Mouse (Mus musculus): ENCODE data around the gene Samd14. TPM values are rescaled to one million over a fixed set of nuclear protein-coding genes. Genes with fewer than 3 reads are reported as not detected.
"Not testable (repeated sequence)": the region's sequence is repeated elsewhere in the genome, so short reads cannot be mapped to it uniquely, and the experiment has no call there.

The Samd14 gene
- polyA plus RNA-seq (2016; fragmentation: Nextera tagmentation; extraction: Ambion mirVana), result 94.6 and 106 TPM in 2 replicates

- H3K36me3 ChIP-seq, result peaks cover 22% of the 10 kb centered on the region
- H3K4me2 ChIP-seq (replicated peaks), result peak within 1 kb of the TSS; percentile 77
- H3K27me3 ChIP-seq, result no peaks in the 10 kb centered on the region
- WGBS, result 0% methylated on average over 30 of the region's 32 CpGs
- peak within 1 kb of the TSS; percentile 95 for H3K9ac ChIP-seq
- H3K9me3 ChIP-seq (replicated peaks), result no peaks in the 10 kb centered on the region
- peak within 1 kb of the TSS; percentile 98 for H3K27ac ChIP-seq
- peak within 1 kb of the TSS; percentile 72 for H3K4me3 ChIP-seq
- peak; percentile 76 for ATAC-seq (ENCODE audit: low FRiP score)
- H3K4me1 ChIP-seq, result peaks cover 72% of the 10 kb centered on the region
Observed at GRCm38 (mm10) chr11:95009629-95010014, at the start of gene Samd14. Gene Samd14, plus strand, starts transcription at chr11:95009879.

GRCm38 (mm10) chr11:94962534-94963101 lies 47.1 kb upstream of the Samd14 start:
- 73% methylated on average over 5 of the region's 5 CpGs for WGBS
- Histone ChIP-seq H3K36me3 (no peaks in the 10 kb centered on the region), H3K27ac (no peak overlapping the region), H3K9ac (no peak overlapping the region), H3K4me1 (peaks cover 7% of the 10 kb centered on the region; the same call in 1 of the 2 replicates), H3K4me3 (no peak overlapping the region), H3K4me2 (replicated peaks) (no peak overlapping the region), H3K9me3 (replicated peaks) (no peaks in the 10 kb centered on the region), H3K27me3 (no peaks in the 10 kb centered on the region)
- ATAC-seq (ENCODE audit: low FRiP score), result no peak

- H3K4me1 ChIP-seq, result peaks cover 4% of the 10 kb centered on the region; the same call in 1 of the 2 replicates
- no peaks in the 10 kb centered on the region for H3K36me3 ChIP-seq
- ATAC-seq (ENCODE audit: low FRiP score), result no peak
- peaks cover 9% of the 10 kb centered on the region; the same call in 1 of the 2 replicates for H3K27me3 ChIP-seq
- H3K4me3 ChIP-seq, result no peak within 1 kb of the TSS
- 49% methylated on average over 4 of the region's 4 CpGs for WGBS
- no peaks in the 10 kb centered on the region for H3K9me3 ChIP-seq (replicated peaks)
- no peak within 1 kb of the TSS for H3K27ac ChIP-seq
- no peak within 1 kb of the TSS for H3K9ac ChIP-seq
- no peak within 1 kb of the TSS for H3K4me2 ChIP-seq (replicated peaks)
Observed at GRCm38 (mm10) chr11:94967419-94967818, 42.3 kb upstream of the Samd14 start, which contains the start of gene Hils1. Gene Hils1, plus strand, starts transcription at chr11:94967593.

GRCm38 (mm10) chr11:94968187-94968586 lies 41.5 kb upstream of the Samd14 start:
- Histone ChIP-seq H3K27me3 (peaks cover 9% of the 10 kb centered on the region; the same call in 1 of the 2 replicates), H3K27ac (no peak overlapping the region), H3K9me3 (replicated peaks) (no peaks in the 10 kb centered on the region), H3K4me1 (peaks cover 6% of the 10 kb centered on the region; the same call in 1 of the 2 replicates), H3K4me3 (no peak overlapping the region), H3K36me3 (no peaks in the 10 kb centered on the region), H3K9ac (no peak overlapping the region), H3K4me2 (replicated peaks) (no peak overlapping the region)
- ATAC-seq (ENCODE audit: low FRiP score), result no peak
- WGBS, result 76% methylated on average over 7 of the region's 7 CpGs

GRCm38 (mm10) chr11:94969709-94970108 lies 40.0 kb upstream of the Samd14 start:
- H3K36me3 ChIP-seq; H3K9me3 ChIP-seq (replicated peaks); H3K9ac ChIP-seq; H3K4me2 ChIP-seq (replicated peaks); H3K4me1 ChIP-seq; ATAC-seq (ENCODE audit: low FRiP score); H3K27ac ChIP-seq; H3K27me3 ChIP-seq; H3K4me3 ChIP-seq: not testable (repeated sequence)
- WGBS, result 90% methylated on average over 4 of the region's 4 CpGs

- Histone ChIP-seq H3K36me3 (no peaks in the 10 kb centered on the region), H3K4me2 (replicated peaks) (no peak overlapping the region), H3K4me3 (no peak overlapping the region), H3K27ac (no peak overlapping the region), H3K9me3 (replicated peaks) (no peaks in the 10 kb centered on the region), H3K9ac (no peak overlapping the region), H3K4me1 (peaks cover 8% of the 10 kb centered on the region; the same call in 1 of the 2 replicates), H3K27me3 (peaks cover 9% of the 10 kb centered on the region; the same call in 1 of the 2 replicates)
- ATAC-seq (ENCODE audit: low FRiP score), result no peak
- WGBS, result 61% methylated on average over 15 of the region's 15 CpGs
Observed at GRCm38 (mm10) chr11:94970210-94970943, 39.3 kb upstream of the Samd14 start.

- Histone ChIP-seq H3K4me1 (peaks cover 8% of the 10 kb centered on the region; the same call in 1 of the 2 replicates), H3K27me3 (peaks cover 9% of the 10 kb centered on the region; the same call in 1 of the 2 replicates), H3K4me3 (no peak overlapping the region), H3K36me3 (no peaks in the 10 kb centered on the region), H3K4me2 (replicated peaks) (no peak overlapping the region), H3K9ac (no peak overlapping the region), H3K9me3 (replicated peaks) (no peaks in the 10 kb centered on the region), H3K27ac (no peak overlapping the region)
- 59% methylated on average over 16 of the region's 16 CpGs for WGBS
- ATAC-seq (ENCODE audit: low FRiP score), result no peak
Observed at GRCm38 (mm10) chr11:94971895-94972615, 37.6 kb upstream of the Samd14 start.

- Histone ChIP-seq H3K4me1 (peaks cover 9% of the 10 kb centered on the region; the same call in 1 of the 2 replicates), H3K27ac (no peak overlapping the region), H3K9me3 (replicated peaks) (no peaks in the 10 kb centered on the region), H3K36me3 (no peaks in the 10 kb centered on the region), H3K4me2 (replicated peaks) (no peak overlapping the region), H3K4me3 (no peak overlapping the region), H3K9ac (no peak overlapping the region), H3K27me3 (peaks cover 9% of the 10 kb centered on the region; the same call in 1 of the 2 replicates)
- 71% methylated on average over 5 of the region's 5 CpGs for WGBS
- ATAC-seq (ENCODE audit: low FRiP score), result no peak
Observed at GRCm38 (mm10) chr11:94972887-94973286, 36.8 kb upstream of the Samd14 start.

GRCm38 (mm10) chr11:94973313-94973712 lies 36.4 kb upstream of the Samd14 start:
- H3K27ac ChIP-seq, result no peak overlapping the region

GRCm38 (mm10) chr11:94974951-94975350 lies 34.7 kb upstream of the Samd14 start:
- H3K36me3 ChIP-seq, result no peaks in the 10 kb centered on the region
- 75% methylated on average over 2 of the region's 2 CpGs for WGBS

More at GRCm38 (mm10) chr11:94973313-94973712, 36.4 kb upstream of the Samd14 start:
- H3K4me3 ChIP-seq, result no peak overlapping the region
- H3K9ac ChIP-seq, result no peak overlapping the region
- peaks cover 12% of the 10 kb centered on the region; the same call in 1 of the 2 replicates for H3K4me1 ChIP-seq
- H3K27me3 ChIP-seq, result peaks cover 9% of the 10 kb centered on the region; the same call in 1 of the 2 replicates
- no peak overlapping the region for H3K4me2 ChIP-seq (replicated peaks)
- ATAC-seq (ENCODE audit: low FRiP score), result peak; percentile 55
- H3K9me3 ChIP-seq (replicated peaks), result no peaks in the 10 kb centered on the region
- 45% methylated on average over 4 of the region's 4 CpGs for WGBS
- H3K36me3 ChIP-seq, result no peaks in the 10 kb centered on the region

GRCm38 (mm10) chr11:94976199-94976598 lies 33.5 kb upstream of the Samd14 start, which contains the start of gene Sgca:
Gene Sgca, minus strand, starts transcription at chr11:94976327.
- no peak within 1 kb of the TSS for H3K4me2 ChIP-seq (replicated peaks)
- no peaks in the 10 kb centered on the region for H3K36me3 ChIP-seq
- H3K27ac ChIP-seq, result no peak within 1 kb of the TSS
- WGBS, result 80% methylated on average over 5 of the region's 5 CpGs
- H3K4me1 ChIP-seq, result peaks cover 22% of the 10 kb centered on the region
- H3K4me3 ChIP-seq, result no peak within 1 kb of the TSS
- ATAC-seq (ENCODE audit: low FRiP score), result no peak
- H3K27me3 ChIP-seq, result peaks cover 8% of the 10 kb centered on the region; the same call in 1 of the 2 replicates
- H3K9ac ChIP-seq, result no peak within 1 kb of the TSS
- no peaks in the 10 kb centered on the region for H3K9me3 ChIP-seq (replicated peaks)

More at GRCm38 (mm10) chr11:94974951-94975350, 34.7 kb upstream of the Samd14 start:
- H3K4me3 ChIP-seq, result no peak overlapping the region
- H3K27me3 ChIP-seq, result peaks cover 9% of the 10 kb centered on the region; the same call in 1 of the 2 replicates
- H3K9ac ChIP-seq, result no peak overlapping the region
- H3K4me2 ChIP-seq (replicated peaks), result no peak overlapping the region
- H3K4me1 ChIP-seq, result peaks cover 22% of the 10 kb centered on the region
- ATAC-seq (ENCODE audit: low FRiP score), result no peak
- H3K27ac ChIP-seq, result no peak overlapping the region
- no peaks in the 10 kb centered on the region for H3K9me3 ChIP-seq (replicated peaks)
